Mouse (Mus musculus) intestine, postnatal 0 days (tissue): Measurements from ENCODE around the gene Lama4. TPM values are rescaled to one million over a fixed set of nuclear protein-coding genes. Genes with fewer than 3 reads are reported as not detected.

Experiments used
- ATAC-seq: fragments of 200-750 bp; cut with Nextera tagmentation; 2 replicates; pipeline ENCODE4 v1.8.0; 2017; ENCODE audit warnings: mild to moderate bottlenecking, moderate TSS enrichment, moderate library complexity
- H3K27ac ChIP-seq: fragments of 300-500 bp; sonication (generic); 2 replicates; pipeline ENCODE4 v1.5.1; 2014; ENCODE audit warnings: mild to moderate bottlenecking, low read depth, low read length, moderate library complexity
- H3K27me3 ChIP-seq: fragments of 300-500 bp; sonication (generic); replicated peaks from 2 replicates; pipeline ENCODE4 v1.6.1; 2014; ENCODE audit warnings: low read length, mixed read lengths; ENCODE audit not compliant: control insufficient read depth, insufficient read depth
- H3K36me3 ChIP-seq: fragments of 300-500 bp; sonication (generic); 2 replicates; pipeline ENCODE4 v1.6.1; 2014; ENCODE audit warnings: mild to moderate bottlenecking, moderate library complexity; ENCODE audit not compliant: control insufficient read depth, insufficient read depth
- H3K4me1 ChIP-seq: fragments of 300-500 bp; sonication (generic); replicated peaks from 2 replicates; pipeline ENCODE4 v1.6.1; 2014; ENCODE audit warnings: antibody characterized with exemption, low read length, mixed read lengths; ENCODE audit not compliant: control insufficient read depth, insufficient read depth
- H3K4me2 ChIP-seq: fragments of 300-500 bp; sonication (generic); replicated peaks from 2 replicates; pipeline ENCODE4 v1.6.1; 2014; ENCODE audit warnings: low read depth, mild to moderate bottlenecking, moderate library complexity
- H3K4me3 ChIP-seq: fragments of 300-500 bp; sonication (generic); 2 replicates; pipeline ENCODE4 v1.5.1; 2014; ENCODE audit warnings: low read depth, low read length
- H3K9ac ChIP-seq: fragments of 300-500 bp; sonication (generic); 2 replicates; pipeline ENCODE4 v1.6.1; 2014; ENCODE audit warnings: mild to moderate bottlenecking, low read depth, low read length
- H3K9me3 ChIP-seq: fragments of 300-500 bp; sonication (generic); 2 replicates; pipeline ENCODE4 v1.6.1; 2016; ENCODE audit warnings: mixed run types; ENCODE audit not compliant: control insufficient read depth
- CTCF ChIP-seq: sonication (generic); IDR thresholded peaks from 2 replicates; pipeline ENCODE4 v1.5.1; 2016; ENCODE audit warnings: low read depth, mild to moderate bottlenecking, control low read depth, antibody characterized with exemption, moderate library complexity
- WGBS: fragments of 180-500 bp; shearing (Covaris S2); extraction: QIAGEN DNeasy Blood & Tissue Kit; methylation state at CpG from one replicate; pipeline ENCODE4 v1.1.7; 2014; 5-methylcytosine and 5-hydroxymethylcytosine counted together
- polyA plus RNA-seq: library from polyadenylated mRNA; unstranded; fragments of >200 nt; fragmentation: Nextera tagmentation; extraction: Ambion mirVana; gene quantifications from 2 replicates; pipeline ENCODE4 v1.2.1, GENCODE M21; 2015

Lama4 gene
- polyA plus RNA-seq, 1 experiment from 2014 or later = 28.3 TPM

- ATAC-seq = no peak
- Histone ChIP-seq H3K4me3 (peak overlapping the region; percentile 49), H3K4me2 (peak overlapping the region; percentile 57), H3K4me1 (no peaks in the 10 kb centered on the region; the same call in 1 of the 2 replicates), H3K27me3 (no peaks in the 10 kb centered on the region), H3K9ac (peak overlapping the region; percentile 35; the same call in 1 of the 2 replicates), H3K36me3 (no peaks in the 10 kb centered on the region), H3K27ac (peak overlapping the region; percentile 36; the same call in 1 of the 2 replicates), H3K9me3 (no peaks in the 10 kb centered on the region)
- 6% methylated on average over 14 of the region's 14 CpGs for WGBS
- TF ChIP-seq CTCF = peak; percentile 32; the same call in 1 of the 2 replicates
Observed at GRCm38 (mm10) chr10:38965857-38966256, 542 bp downstream of the Lama4 start.

GRCm38 (mm10) chr10:38966646-38967045 is 1.3 kb downstream of the Lama4 start:
- H3K9me3 ChIP-seq = no peaks in the 10 kb centered on the region
- no peaks in the 10 kb centered on the region for H3K27me3 ChIP-seq
- no peaks in the 10 kb centered on the region; the same call in 1 of the 2 replicates for H3K4me1 ChIP-seq
- H3K9ac ChIP-seq = no peak overlapping the region
- ATAC-seq = no peak
- no peak for TF ChIP-seq CTCF
- H3K4me3 ChIP-seq = peak overlapping the region; percentile 49
- peak overlapping the region; percentile 57 for H3K4me2 ChIP-seq
- no peak overlapping the region for H3K27ac ChIP-seq
- no peaks in the 10 kb centered on the region for H3K36me3 ChIP-seq
- 77% methylated on average over 2 of the region's 2 CpGs for WGBS

- Histone ChIP-seq H3K4me3 (peak overlapping the region; percentile 26), H3K4me2 (peak overlapping the region; percentile 54), H3K9ac (no peak overlapping the region), H3K27me3 (no peaks in the 10 kb centered on the region), H3K9me3 (no peaks in the 10 kb centered on the region), H3K27ac (no peak overlapping the region), H3K4me1 (no peaks in the 10 kb centered on the region), H3K36me3 (no peaks in the 10 kb centered on the region)
- no peak for ATAC-seq
- TF ChIP-seq CTCF = no peak
- 57% methylated on average over 10 of the region's 10 CpGs for WGBS
Observed at GRCm38 (mm10) chr10:38968326-38969072, 3.2 kb downstream of the Lama4 start.

GRCm38 (mm10) chr10:38969543-38969942 is 4.2 kb downstream of the Lama4 start:
- ATAC-seq = no peak

GRCm38 (mm10) chr10:38969975-38970374 is 4.7 kb downstream of the Lama4 start:
- Histone ChIP-seq H3K9me3 (no peaks in the 10 kb centered on the region), H3K27me3 (no peaks in the 10 kb centered on the region), H3K36me3 (no peaks in the 10 kb centered on the region), H3K4me2 (peak overlapping the region; percentile 13; the same call in 1 of the 2 replicates), H3K9ac (no peak overlapping the region), H3K4me3 (no peak overlapping the region), H3K27ac (no peak overlapping the region), H3K4me1 (no peaks in the 10 kb centered on the region)
- no peak for ATAC-seq
- no peak for TF ChIP-seq CTCF
- 55% methylated on average over 6 of the region's 6 CpGs for WGBS

More at GRCm38 (mm10) chr10:38969543-38969942, 4.2 kb downstream of the Lama4 start:
- Histone ChIP-seq H3K9me3 (no peaks in the 10 kb centered on the region), H3K27me3 (no peaks in the 10 kb centered on the region), H3K27ac (no peak overlapping the region), H3K4me2 (peak overlapping the region; percentile 54; the same call in 1 of the 2 replicates), H3K4me3 (no peak overlapping the region), H3K9ac (no peak overlapping the region), H3K4me1 (no peaks in the 10 kb centered on the region), H3K36me3 (no peaks in the 10 kb centered on the region)
- TF ChIP-seq CTCF = no peak
- 81% methylated on average over 2 of the region's 2 CpGs for WGBS

- Histone ChIP-seq H3K4me3 (no peak overlapping the region), H3K9me3 (no peaks in the 10 kb centered on the region), H3K4me2 (no peak overlapping the region), H3K9ac (no peak overlapping the region), H3K4me1 (no peaks in the 10 kb centered on the region), H3K36me3 (no peaks in the 10 kb centered on the region), H3K27ac (no peak overlapping the region), H3K27me3 (no peaks in the 10 kb centered on the region)
- WGBS = 54% methylated on average over 7 of the region's 7 CpGs
- no peak for ATAC-seq
- TF ChIP-seq CTCF = no peak
Observed at GRCm38 (mm10) chr10:38972221-38972946, 7.1 kb downstream of the Lama4 start.
